Mouse (Mus musculus) embryonic fibroblast, embryonic 13.5 days (primary cell): ENCODE results near the gene Thada. TPM values are rescaled to one million over a fixed set of nuclear protein-coding genes. Genes with fewer than 3 reads are reported as not detected.
"Not testable (repeated sequence)": the region's sequence is repeated elsewhere in the genome, so short reads cannot be mapped to it uniquely, and the experiment has no call there.

Experiments
- H3K27ac ChIP-seq: 2 replicates; pipeline ENCODE4 v1.5.1; 2012; ENCODE audit warnings: low read length, control low read depth, inconsistent platforms; ENCODE audit not compliant: insufficient read depth
- H3K4me1 ChIP-seq: 2 replicates; pipeline ENCODE4 v1.6.1; 2011; ENCODE audit warnings: low read length; ENCODE audit not compliant: control insufficient read depth, insufficient read depth
- H3K4me3 ChIP-seq: 2 replicates; pipeline ENCODE4 v1.5.1; 2011; ENCODE audit warnings: mild to moderate bottlenecking, control low read depth, low read length; ENCODE audit not compliant: insufficient read depth
- CTCF ChIP-seq: IDR thresholded peaks from 2 replicates; pipeline ENCODE4 v1.5.1; 2011; ENCODE audit warnings: mild to moderate bottlenecking, control low read depth, low read length, moderate library complexity, borderline replicate concordance; ENCODE audit not compliant: insufficient read depth
- POLR2A ChIP-seq: IDR thresholded peaks from 2 replicates; pipeline ENCODE4 v1.6.1; 2011; ENCODE audit warnings: low read depth, mild to moderate bottlenecking, control low read depth, low read length, moderate library complexity
- polyA plus RNA-seq: library from polyadenylated mRNA; stranded (reverse); fragments of >200 nt; gene quantifications from 2 replicates; pipeline ENCODE4 v1.2.4, GENCODE M21; 2011; ENCODE audit warnings: low read depth; ENCODE audit not compliant: missing spikeins, insufficient read length

The Thada gene
- polyA plus RNA-seq, 1 experiment, result 20.3 TPM

DNA sequence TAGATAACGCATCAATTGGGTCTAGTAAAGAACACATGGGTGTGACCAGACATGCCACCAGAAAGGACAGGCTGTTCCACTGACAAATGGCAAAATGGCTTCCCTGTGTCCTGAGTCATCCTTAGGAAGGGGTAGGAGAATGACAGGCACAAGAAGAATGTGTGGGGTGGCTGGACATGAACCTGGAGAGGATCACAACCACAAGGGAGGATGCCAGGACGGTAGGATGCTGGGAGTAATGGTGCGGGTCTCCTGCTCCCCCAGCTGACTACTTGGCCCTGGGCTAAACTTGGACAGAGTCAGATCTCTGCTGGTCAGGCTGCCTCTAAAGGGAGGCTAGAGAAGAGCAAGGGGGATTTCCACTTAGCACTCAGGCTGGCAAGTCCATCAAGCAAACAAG, 270.2 kb downstream of the Thada start:
- Histone ChIP-seq H3K4me3 (no peak overlapping the region), H3K27ac (no peak overlapping the region), H3K4me1 (peaks cover 8% of the 10 kb centered on the region; the same call in 1 of the 2 replicates)
- TF ChIP-seq CTCF (no peak), POLR2A (no peak)

- Histone ChIP-seq H3K27ac (no peak overlapping the region), H3K4me1 (peaks cover 8% of the 10 kb centered on the region; the same call in 1 of the 2 replicates), H3K4me3 (no peak overlapping the region)
- no peak for TF ChIP-seq POLR2A
- TF ChIP-seq CTCF, result no peak
Observed at GRCm38 (mm10) chr17:84195003-84195395, 271.0 kb downstream of the Thada start.

GRCm38 (mm10) chr17:84194282-84195002, 271.6 kb downstream of the Thada start:
- TF ChIP-seq CTCF, result no peak
- TF ChIP-seq POLR2A, result no peak
- Histone ChIP-seq H3K4me1 (peaks cover 8% of the 10 kb centered on the region; the same call in 1 of the 2 replicates), H3K27ac (no peak overlapping the region), H3K4me3 (no peak overlapping the region)

- Histone ChIP-seq H3K4me1 (peaks cover 14% of the 10 kb centered on the region; the same call in 1 of the 2 replicates), H3K4me3 (no peak overlapping the region), H3K27ac (no peak overlapping the region)
- TF ChIP-seq POLR2A (no peak), CTCF (no peak)
Observed at GRCm38 (mm10) chr17:84193411-84193810, 272.6 kb downstream of the Thada start.

DNA sequence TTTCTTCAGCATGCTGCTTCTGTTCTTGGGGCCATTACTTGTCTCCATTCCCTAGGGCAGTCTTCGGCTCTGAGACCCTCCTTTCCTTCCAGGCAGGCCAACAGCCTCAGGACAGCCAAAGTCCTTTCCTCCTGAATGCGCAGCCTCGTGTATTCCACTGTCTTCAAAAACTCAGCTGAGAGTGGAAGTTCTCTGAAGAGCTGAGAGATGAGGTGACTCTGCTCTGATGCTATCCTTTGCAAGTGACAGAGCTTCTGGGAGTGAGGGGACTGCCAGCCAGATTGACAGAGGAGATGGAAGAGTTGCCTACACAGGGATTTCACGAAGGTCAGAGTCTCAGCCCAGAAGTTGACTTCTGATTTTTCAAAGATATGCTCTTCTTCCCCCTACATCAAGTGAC, 274.1 kb downstream of the Thada start:
- TF ChIP-seq POLR2A, result no peak
- TF ChIP-seq CTCF, result no peak
- H3K4me3 ChIP-seq, result no peak overlapping the region
- no peak overlapping the region for H3K27ac ChIP-seq
- peaks cover 14% of the 10 kb centered on the region; the same call in 1 of the 2 replicates for H3K4me1 ChIP-seq

DNA sequence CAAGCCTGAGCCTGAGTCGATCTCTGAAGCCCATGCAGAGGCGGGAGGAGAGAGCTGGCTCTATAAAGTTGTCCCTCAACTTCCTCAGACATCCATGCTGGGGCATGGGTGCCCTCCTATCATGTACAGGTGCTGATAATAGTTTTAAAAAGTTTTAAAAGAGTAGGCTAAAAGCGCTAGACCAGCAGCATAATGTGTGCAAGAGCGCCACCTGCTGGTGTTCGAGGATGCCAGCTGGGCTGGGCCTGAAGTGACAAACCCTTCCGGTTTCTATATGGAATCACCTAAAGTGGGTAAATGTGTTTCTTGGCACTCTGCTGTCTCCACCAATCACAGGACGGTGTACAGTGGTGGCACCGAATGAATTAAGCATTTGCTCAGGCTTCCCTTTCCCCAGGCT, 275.1 kb downstream of the Thada start:
- H3K4me1 ChIP-seq, result peaks cover 10% of the 10 kb centered on the region; the same call in 1 of the 2 replicates
- no peak overlapping the region for H3K4me3 ChIP-seq
- no peak overlapping the region for H3K27ac ChIP-seq
- TF ChIP-seq CTCF (peak; percentile 88), POLR2A (no peak)

DNA sequence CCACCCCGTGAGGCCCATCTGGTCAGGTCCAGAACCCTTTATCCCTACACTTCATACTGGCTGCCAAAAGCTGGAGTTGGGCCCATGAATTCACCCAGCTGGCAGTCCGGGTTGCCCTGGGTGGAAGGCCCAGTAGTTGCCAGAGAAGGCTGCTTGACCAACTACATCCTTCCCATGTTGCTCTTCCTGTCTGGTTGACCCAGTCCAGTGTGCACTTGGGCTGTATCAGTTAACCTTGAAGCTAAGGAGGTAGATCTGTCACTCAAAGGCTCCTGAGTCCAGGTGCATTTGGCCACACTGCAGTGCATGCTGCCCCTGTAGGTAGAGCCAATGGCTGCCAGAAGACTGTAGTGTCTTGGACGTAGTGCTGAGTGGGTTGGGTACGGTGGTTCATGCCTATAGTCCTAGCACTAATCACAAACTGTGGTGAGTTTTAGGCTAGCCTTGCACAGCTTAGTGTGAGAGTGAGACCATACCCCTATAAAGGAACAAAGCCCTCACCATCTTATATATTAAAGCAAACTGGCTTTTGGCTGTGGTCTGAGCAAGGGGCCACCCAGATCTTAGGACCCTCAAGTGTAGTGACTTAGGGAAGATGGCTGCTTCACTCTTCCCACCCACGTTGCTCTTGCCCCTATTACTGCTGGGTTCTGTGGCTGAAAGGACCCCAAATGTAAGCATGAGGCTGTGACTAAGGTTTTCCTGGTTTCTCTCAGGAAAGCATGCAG, 276.7 kb downstream of the Thada start:
- H3K4me3 ChIP-seq, result no peak overlapping the region
- H3K27ac ChIP-seq, result no peak overlapping the region
- peak; percentile 41 for TF ChIP-seq POLR2A
- no peak for TF ChIP-seq CTCF
- 0 out of 2 replicates have a peak, but pooled peaks cover 7% of the 10 kb centered on the region for H3K4me1 ChIP-seq

DNA sequence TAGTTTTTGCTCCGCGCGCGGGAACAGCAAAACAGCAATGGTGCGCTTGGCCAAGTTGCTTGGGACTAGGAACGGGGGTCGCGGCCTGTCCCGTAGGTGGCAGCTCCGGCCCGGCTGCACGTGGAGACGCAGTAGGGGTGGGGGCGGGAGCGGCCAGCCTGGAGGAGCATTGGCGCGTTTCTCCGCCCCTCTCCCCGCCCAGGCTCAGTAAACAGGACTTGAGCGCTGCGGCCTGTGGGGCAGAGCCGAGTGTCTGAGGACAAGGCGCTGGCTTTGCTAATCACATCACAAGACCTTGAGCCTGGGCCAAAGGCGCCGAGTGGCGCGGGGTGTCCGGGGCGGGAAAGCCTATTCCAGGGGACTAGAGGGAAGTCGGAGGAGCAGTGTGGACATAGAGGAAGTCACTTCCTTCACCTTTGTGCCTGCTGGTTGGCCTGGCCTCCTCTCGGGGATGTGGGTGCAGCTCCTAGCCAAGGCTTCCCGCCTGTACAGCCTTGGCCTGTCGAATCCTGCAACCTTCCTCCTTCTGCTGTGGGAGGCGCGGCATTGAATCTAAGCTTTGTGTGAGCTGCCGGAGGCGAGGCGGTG, 277.5 kb downstream of the Thada start:
- Histone ChIP-seq H3K4me1 (0 out of 2 replicates have a peak, but pooled peaks cover 7% of the 10 kb centered on the region), H3K27ac (peak overlapping the region; percentile 93), H3K4me3 (peak overlapping the region; percentile 48)
- TF ChIP-seq POLR2A (peak; percentile 81), CTCF (no peak)

GRCm38 (mm10) chr17:84187727-84188373, 278.2 kb downstream of the Thada start, which contains the start of gene Zfp36l2:
TSS of gene Zfp36l2 (minus strand) at chr17:84187947.
- H3K4me3 ChIP-seq, result peak within 1 kb of the TSS; percentile 88
- TF ChIP-seq CTCF (no peak), POLR2A (peak; percentile 97)
- peak within 1 kb of the TSS; percentile 95 for H3K27ac ChIP-seq
- H3K4me1 ChIP-seq, result 0 out of 2 replicates have a peak, but pooled peaks cover 7% of the 10 kb centered on the region

- H3K4me3 ChIP-seq, result peak overlapping the region; percentile 88
- H3K27ac ChIP-seq, result peak overlapping the region; percentile 95
- H3K4me1 ChIP-seq, result not testable (repeated sequence)
Observed at GRCm38 (mm10) chr17:84187264-84187663, 278.7 kb downstream of the Thada start.
